Mouse (Mus musculus): Measurements from ENCODE around the gene Ms4a4a.
"Not testable (repeated sequence)": the region's sequence is repeated elsewhere in the genome, so short reads cannot be mapped to it uniquely, and the experiment has no call there.

The Ms4a4a gene

GRCm38 (mm10) chr19:11375273-11375672 is at the start of gene Ms4a4a:
Gene Ms4a4a, plus strand, starts transcription at chr19:11375523.
- DNase-seq, result no peak

GRCm38 (mm10) chr19:11335932-11336331 is 39.4 kb upstream of the Ms4a4a start, which contains the start of gene Ms4a7:
Gene Ms4a7, minus strand, starts transcription at chr19:11336146.
- no peak for DNase-seq

DNA sequence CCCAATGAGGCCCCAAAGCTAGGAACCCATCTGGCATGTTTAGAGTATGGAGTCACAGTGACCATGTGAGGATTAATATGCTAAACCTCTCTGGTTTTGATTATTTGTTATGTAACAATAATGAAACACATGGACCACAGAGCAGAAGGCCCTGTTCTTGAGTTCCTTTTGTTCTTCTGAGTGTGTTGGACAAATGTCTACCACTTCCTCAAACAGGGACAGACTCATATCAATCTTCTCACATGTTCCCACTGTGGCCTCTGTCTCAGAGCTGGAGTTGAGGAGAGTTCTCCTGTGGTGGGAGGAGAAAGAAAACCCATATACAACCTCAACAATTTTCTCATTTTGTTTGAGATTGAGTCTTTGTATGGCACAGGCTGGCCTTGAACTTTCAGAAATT is 32.2 kb upstream of the Ms4a4a start:
- DNase-seq, result no peak

- DNase-seq, result no peak
Observed at GRCm38 (mm10) chr19:11343992-11344391, 31.3 kb upstream of the Ms4a4a start.

GRCm38 (mm10) chr19:11349698-11350481 is 25.4 kb upstream of the Ms4a4a start:
- DNase-seq, result no peak

- no peak for DNase-seq
Observed at GRCm38 (mm10) chr19:11351878-11352277, 23.4 kb upstream of the Ms4a4a start.

GRCm38 (mm10) chr19:11355730-11356129 is 19.6 kb upstream of the Ms4a4a start:
- no peak for DNase-seq

GRCm38 (mm10) chr19:11360106-11360505 is 15.2 kb upstream of the Ms4a4a start:
- no peak for DNase-seq

DNA sequence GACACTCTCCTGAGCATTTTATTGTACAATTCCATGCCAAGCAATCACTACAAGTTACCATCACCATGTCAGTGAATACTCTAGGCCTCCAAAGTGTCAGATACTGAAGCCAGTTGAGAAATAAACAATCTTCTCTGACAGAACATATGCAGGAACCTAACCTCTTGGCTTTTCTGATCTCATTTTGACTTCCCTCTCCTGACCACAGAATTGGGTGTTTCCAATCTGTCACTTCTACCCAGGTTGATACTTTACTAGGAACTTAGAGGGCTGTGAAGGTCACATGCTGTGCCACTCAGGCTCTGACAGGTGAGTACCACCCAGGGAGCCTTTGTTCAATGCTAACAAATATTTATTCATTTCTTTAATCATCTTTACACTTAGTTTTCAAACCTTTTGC is 13.3 kb upstream of the Ms4a4a start:
- DNase-seq, result no peak

- no peak for DNase-seq
Observed at GRCm38 (mm10) chr19:11368310-11368709, 7.0 kb upstream of the Ms4a4a start.

DNA sequence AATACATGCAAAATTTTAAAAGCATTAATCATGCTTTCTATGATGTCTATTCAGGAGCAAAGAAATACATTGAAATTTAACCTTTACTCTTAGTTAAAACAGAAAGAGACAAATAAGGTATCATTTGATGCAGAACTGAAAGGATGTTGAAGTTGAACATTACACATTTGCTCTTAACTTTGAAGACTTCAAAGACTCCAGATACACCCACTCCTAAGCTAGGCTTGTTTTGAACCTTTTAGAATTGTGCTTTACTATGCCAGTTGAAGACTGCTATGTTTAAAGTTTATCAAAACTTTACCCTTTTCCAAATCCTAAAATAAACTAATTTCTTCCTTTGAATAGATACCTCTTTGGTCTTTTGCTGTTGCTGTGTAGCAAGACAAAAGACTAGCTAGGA is 4.1 kb upstream of the Ms4a4a start:
- DNase-seq, result no peak

DNA sequence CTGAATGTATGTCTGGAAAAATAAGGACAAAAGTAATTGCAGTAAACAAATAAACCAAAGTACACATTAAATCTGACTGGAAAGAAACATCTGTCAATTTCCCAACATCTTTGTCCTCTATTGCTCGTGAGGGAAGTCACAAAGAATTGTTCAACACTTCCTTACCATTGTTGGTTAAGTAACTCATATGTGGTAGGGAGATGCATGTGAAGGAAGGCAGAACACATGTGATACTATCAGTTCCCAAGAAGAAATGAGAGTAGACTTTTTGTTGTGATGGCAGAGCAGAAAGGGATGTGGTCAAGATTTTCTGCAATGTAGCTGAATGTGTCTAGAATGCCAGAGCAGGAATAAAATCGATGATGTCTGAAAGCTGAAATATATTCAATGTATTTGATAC is 1.1 kb downstream of the Ms4a4a start:
- no peak for DNase-seq

DNA sequence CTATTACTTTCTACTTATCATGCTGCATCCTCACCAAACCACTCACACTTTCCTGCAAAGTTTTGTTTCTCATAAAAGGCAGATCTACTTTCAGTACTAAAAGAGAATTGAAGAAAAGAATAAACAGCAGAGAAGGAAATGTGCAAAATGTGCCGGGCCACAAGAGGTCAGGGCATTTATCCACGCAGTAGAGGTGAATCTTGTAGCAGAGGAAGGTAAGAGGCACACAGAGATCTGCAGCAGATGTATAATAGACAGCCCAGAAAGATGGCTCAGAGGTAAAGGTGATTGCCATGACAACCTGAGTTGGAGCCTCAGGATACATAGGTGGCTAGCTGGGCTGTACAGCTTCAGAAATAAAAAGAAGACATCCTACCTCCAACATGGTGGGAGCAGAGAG is 11.8 kb downstream of the Ms4a4a start:
- no peak for DNase-seq

DNA sequence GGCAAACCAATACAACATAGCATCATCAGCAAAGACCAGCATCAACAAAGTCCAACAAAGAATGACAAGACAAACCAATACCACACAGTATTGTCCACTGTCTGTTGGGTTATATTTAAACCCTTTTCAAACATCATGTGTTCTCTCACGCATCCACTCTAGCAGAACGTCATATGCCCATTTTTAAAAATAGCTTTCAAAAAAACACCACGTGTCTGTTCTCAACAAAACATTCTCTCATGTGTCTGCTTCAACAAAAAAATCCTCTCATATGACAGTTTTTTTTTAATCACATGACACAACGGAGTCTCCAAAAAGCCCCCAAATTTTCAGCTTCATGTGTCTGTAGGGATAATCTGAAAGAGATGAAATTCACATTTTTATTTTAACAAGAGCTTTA is 12.4 kb downstream of the Ms4a4a start:
- DNase-seq, result no peak

- no peak for DNase-seq
Observed at GRCm38 (mm10) chr19:11388949-11389348, 13.6 kb downstream of the Ms4a4a start.

- no peak for DNase-seq
Observed at GRCm38 (mm10) chr19:11395769-11396168, 20.4 kb downstream of the Ms4a4a start.

DNA sequence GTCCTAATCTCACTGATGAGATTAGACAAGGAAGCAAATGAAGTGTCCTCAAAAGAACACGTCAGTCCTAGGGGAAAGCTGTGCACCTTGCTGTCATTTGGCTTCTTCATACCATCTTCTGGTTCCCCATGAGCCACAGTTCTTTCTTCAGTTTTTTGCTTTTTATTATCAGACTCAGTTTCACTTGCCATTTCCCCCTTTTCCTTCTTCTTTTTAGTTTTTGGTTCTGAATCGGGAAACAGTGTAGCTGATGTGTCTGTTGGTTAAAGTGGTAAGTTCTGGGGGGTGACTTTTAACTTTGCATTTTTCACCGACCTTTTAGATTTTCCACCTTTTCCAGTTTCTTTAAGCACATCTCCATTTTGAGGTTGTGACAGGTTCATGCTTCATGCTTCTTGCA is 29.2 kb downstream of the Ms4a4a start, which contains the start of gene Ms4a4c:
TSS of gene Ms4a4c (plus strand) at position 244 of the 400 bp plus-strand sequence.
- DNase-seq, result no peak

DNA sequence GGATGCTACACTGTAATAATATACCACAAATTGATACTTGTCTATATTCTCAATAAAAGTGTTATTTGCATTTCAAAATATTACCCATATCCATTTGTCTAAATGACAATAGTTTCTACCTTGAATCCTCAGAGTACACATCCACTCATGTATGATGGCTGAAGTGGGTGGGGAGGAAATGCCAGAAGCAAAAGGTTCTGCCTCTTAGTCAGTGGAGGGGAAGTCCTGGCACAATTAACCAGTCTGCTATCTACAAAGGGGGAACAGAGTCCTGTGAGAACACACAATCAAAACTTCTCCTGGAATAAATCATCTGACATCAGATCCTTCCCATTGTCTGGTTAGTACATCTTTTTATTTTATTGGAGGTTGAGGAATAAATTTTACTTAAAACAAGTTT is 32.1 kb downstream of the Ms4a4a start:
- DNase-seq, result no peak

DNA sequence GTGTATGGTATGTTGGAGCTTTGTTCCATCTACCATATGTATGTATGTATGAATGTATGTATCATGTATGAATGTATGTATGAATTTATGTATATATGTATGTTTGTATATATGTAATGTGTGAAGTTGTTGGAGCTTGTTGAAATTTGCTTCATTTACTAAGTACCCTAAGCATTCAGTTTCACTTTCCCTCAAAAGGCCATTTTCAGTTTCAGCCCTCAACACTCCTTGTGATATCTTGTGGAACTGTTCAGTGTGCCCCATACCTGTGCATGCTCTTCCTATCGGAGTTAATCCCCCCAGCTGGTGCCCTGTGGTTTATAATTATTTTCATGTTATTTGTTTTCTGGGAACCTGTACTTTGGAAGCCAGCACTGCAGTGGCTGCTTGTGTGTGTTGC is 33.3 kb downstream of the Ms4a4a start:
- DNase-seq, result no peak

- no peak for DNase-seq
Observed at GRCm38 (mm10) chr19:11411640-11412039, 36.3 kb downstream of the Ms4a4a start.

DNA sequence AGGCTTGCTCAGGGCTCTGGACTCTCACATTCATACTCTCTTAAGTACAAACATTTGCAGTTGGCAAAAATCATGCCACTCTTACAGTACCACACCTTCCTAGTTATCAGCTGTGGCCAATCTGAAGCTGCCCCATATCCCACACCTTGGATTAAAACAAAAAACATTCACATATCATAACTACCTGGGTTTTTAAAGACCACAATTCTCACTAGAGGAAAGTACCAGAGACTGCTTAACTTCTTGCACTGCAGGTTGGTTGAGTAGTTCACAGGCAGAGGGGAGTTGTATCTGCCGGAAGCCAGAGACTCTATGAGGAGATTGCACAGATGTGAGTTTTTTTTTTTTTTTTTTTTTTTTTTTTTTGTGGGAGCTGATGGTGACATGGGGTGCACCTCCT is 38.8 kb downstream of the Ms4a4a start:
- no peak for DNase-seq

GRCm38 (mm10) chr19:11415581-11415980 is 40.3 kb downstream of the Ms4a4a start:
- no peak for DNase-seq

DNA sequence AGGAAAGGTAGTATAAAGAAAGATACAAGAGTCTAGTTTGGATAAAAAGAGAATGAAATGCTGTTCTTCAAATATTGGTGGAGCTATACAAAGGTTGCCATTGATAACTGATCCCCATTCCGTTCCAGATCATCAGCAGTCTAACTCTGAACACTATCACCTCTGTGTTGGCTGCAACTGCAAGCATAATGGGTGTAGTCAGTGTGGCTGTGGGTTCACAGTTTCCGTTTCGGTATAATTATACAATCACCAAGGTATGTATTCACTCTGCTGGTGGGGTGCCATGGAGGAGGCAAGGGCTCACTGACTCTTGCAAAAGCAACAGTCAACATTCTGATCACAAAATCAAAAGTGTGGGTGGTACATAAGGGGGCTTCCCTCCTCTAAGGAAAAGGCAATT is 43.5 kb downstream of the Ms4a4a start:
- not testable (repeated sequence) for DNase-seq

- DNase-seq, result not testable (repeated sequence)
Observed at GRCm38 (mm10) chr19:11431209-11431608, 55.9 kb downstream of the Ms4a4a start.

All from cerebellum, adult 8-10 months (tissue).